Mouse (Mus musculus): ENCODE measurements around the gene Agbl2.

DNA sequence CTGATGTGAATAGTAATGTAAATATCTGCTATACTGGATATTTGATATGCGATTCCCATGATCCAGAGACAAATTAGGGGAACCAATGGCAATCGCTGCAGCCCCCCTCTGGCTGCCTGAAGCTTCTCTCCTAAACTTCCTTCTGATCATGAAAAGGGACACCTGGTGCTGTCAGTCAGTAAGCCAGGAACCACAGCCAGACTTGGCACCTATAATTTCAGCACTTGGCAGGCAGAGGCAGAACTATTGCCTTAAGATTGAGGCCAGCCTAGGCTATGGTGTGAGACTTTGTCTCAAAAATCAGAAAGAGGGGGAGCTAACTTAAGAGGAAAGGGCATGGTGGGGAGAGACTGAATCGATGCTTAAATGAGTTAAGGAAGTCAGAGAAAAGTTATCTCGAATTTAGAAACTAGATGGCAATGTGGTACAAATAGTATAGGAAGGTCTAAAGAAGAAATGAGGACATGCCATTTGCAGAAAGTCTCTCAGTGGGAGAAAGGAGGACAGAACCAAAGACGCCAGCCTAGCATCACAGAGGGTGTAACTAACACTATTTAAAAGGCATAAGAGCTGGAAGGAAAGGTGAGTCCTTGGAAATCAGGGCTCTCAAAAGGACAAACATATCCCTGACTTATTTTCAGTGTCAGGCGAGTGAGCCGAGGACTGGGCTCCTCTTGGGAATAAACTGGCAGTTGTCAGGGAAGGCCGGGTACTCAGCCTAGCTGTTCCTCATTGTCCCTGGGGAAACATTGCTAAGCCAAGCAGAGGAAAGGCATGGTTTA is 88.8 kb downstream of the Agbl2 start:
- TF ChIP-seq CTCF (IDR thresholded peaks at IDR 0.05; ENCODE audit: low read depth, low read length) (no peak), POLR2A (IDR thresholded peaks at IDR 0.05; ENCODE audit: borderline replicate concordance, low read depth, low read length) (no peak)

Measured in bone marrow macrophage, adult 2 months (primary cell).